Mouse (Mus musculus) cortical plate, adult 2 months (tissue): ENCODE measurements at regions not wholly inside any gene's neighbourhood (a gene's known extent, or its start where the extent isn't known, plus 50 kb on each side); places are given as distances from the start of the nearest gene placed in this dataset.

Experiments
- CTCF ChIP-seq: fragments of 200-500 bp; IDR thresholded peaks from 2 replicates; pipeline ENCODE4 v1.5.1; 2011; ENCODE audit warnings: mild to moderate bottlenecking, control low read depth, low read length; ENCODE audit not compliant: insufficient read depth; ENCODE audit errors: extremely low read depth
- POLR2A ChIP-seq: fragments of 200-500 bp; IDR thresholded peaks from 2 replicates; pipeline ENCODE4 v1.6.1; 2011; ENCODE audit warnings: mild to moderate bottlenecking, low read length, control low read depth; ENCODE audit not compliant: insufficient read depth; ENCODE audit errors: extremely low read depth

- no peak for TF ChIP-seq CTCF
- no peak for TF ChIP-seq POLR2A
These were observed 141.4 kb downstream of the Pfkfb3 start for GRCm38 (mm10) chr2:11412521-11412920.
